Mouse (Mus musculus): ENCODE data around the gene Piga. TPM values are rescaled to one million over a fixed set of nuclear protein-coding genes. Genes with fewer than 3 reads are reported as not detected.

The Piga gene
- total and polyA plus RNA-seq, 3 experiments: 9.2 to 17.8 (median 14.7) TPM

- no peak for TF ChIP-seq IRF4 (IDR thresholded peaks at IDR 0.05; ENCODE audit: low read depth, low read length)
- no peak for TF ChIP-seq SIN3A (IDR thresholded peaks at IDR 0.05; ENCODE audit: low read length)
- no peak for TF ChIP-seq ETS1 (conservative IDR thresholded peaks at IDR 0.05; ENCODE audit: low read depth, low read length)
- TF ChIP-seq RCOR1 (conservative IDR thresholded peaks at IDR 0.05; ENCODE audit: low read depth, low read length): no peak
- no peak for TF ChIP-seq TBP (conservative IDR thresholded peaks at IDR 0.05; ENCODE audit: low read depth, low read length)
- TF ChIP-seq TCF12 (IDR thresholded peaks at IDR 0.05; ENCODE audit: low read depth, low read length): no peak
- no peak for TF ChIP-seq POLR2A (IDR thresholded peaks at IDR 0.05; ENCODE audit: low read depth, low read length)
- no peak for TF ChIP-seq MAFK (IDR thresholded peaks at IDR 0.05; ENCODE audit: insufficient replicate concordance, low read length)
- no peak for TF ChIP-seq PAX5 (IDR thresholded peaks at IDR 0.05; ENCODE audit: low read length)
- no peak for TF ChIP-seq SMC3 (IDR thresholded peaks at IDR 0.05; ENCODE audit: low read depth, low read length)
- TF ChIP-seq UBTF (IDR thresholded peaks at IDR 0.05; ENCODE audit: low read depth, low read length): no peak
- TF ChIP-seq ZKSCAN1 (IDR thresholded peaks at IDR 0.05; ENCODE audit: borderline replicate concordance, low read depth, low read length): no peak
- TF ChIP-seq KAT2A (IDR thresholded peaks at IDR 0.05; ENCODE audit: insufficient replicate concordance, low read length): no peak
- TF ChIP-seq CTCF (conservative IDR thresholded peaks at IDR 0.05 in 1 of 2, IDR thresholded peaks at IDR 0.05 in 1 of 2; ENCODE audit: low read depth in 2 of 2, low read length in 2 of 2): no peak
- TF ChIP-seq EP300 (IDR thresholded peaks at IDR 0.05; ENCODE audit: low read length): no peak
- H3K4me2 ChIP-seq (ENCODE audit: insufficient read depth, low read depth, poor library complexity, severe bottlenecking): no peak overlapping the region
- dilution Hi-C loops (cut with MboI; ENCODE audit: extremely low pct_ligation_motif_present, extremely low pct_unique_long_range_greater_than_20kb, low sequenced_read_pairs): no loop called here
These were observed 21.7 kb downstream of the Piga start for GRCm38 (mm10) chrX:164441306-164441705.

GRCm38 (mm10) chrX:164445601-164446000, 26.0 kb downstream of the Piga start:
- no peaks in the 10 kb centered on the region for H3K36me3 ChIP-seq (replicated peaks in 1 of 2; ENCODE audit: control insufficient read depth in 1 of 2, insufficient read depth in 1 of 2, low read length in 1 of 2)
- DNase-seq (ENCODE audit: extremely low read depth): no peak
- no peak overlapping the region for H3K4me3 ChIP-seq (replicated peaks in 1 of 3; ENCODE audit: low read depth in 2 of 3, low read length in 2 of 3, poor library complexity in 1 of 3)
- H3K9me3 ChIP-seq (replicated peaks; ENCODE audit: low read length): no peaks in the 10 kb centered on the region
- no peaks in the 10 kb centered on the region for H3K79me2 ChIP-seq (replicated peaks; ENCODE audit: control insufficient read depth, extremely low read depth, insufficient read depth, poor library complexity, severe bottlenecking)
- in situ Hi-C loops (cut with MboI; ENCODE audit: low pct_ligation_motif_present, low pct_unique_long_range_greater_than_20kb, low sequenced_read_pairs) (no loop called here), dilution Hi-C loops (cut with MboI; ENCODE audit: extremely low pct_ligation_motif_present, extremely low pct_unique_long_range_greater_than_20kb, low sequenced_read_pairs) (no loop called here)
- H3K27ac ChIP-seq (ENCODE audit: insufficient read depth, low read depth): no peak overlapping the region
- H3K4me2 ChIP-seq (ENCODE audit: insufficient read depth, low read depth, poor library complexity, severe bottlenecking): no peak overlapping the region
- no peak overlapping the region for H3K9ac ChIP-seq (ENCODE audit: insufficient read depth, low read depth)
- TF ChIP-seq UBTF (IDR thresholded peaks at IDR 0.05; ENCODE audit: low read depth, low read length) (no peak), TBP (conservative IDR thresholded peaks at IDR 0.05; ENCODE audit: low read depth, low read length) (no peak), NELFE (IDR thresholded peaks at IDR 0.05; ENCODE audit: low read depth, low read length) (no peak), JUN (IDR thresholded peaks at IDR 0.05; ENCODE audit: insufficient read depth, low read depth, low read length) (no peak), MXI1 (IDR thresholded peaks at IDR 0.05; ENCODE audit: low read depth, low read length) (no peak), PAX5 (IDR thresholded peaks at IDR 0.05; ENCODE audit: low read length) (no peak), MAFK (IDR thresholded peaks at IDR 0.05; ENCODE audit: insufficient replicate concordance, low read length) (no peak), SMC3 (IDR thresholded peaks at IDR 0.05; ENCODE audit: low read depth, low read length) (no peak), NRF1 (IDR thresholded peaks at IDR 0.05; ENCODE audit: low read depth, low read length) (no peak), USF2 (conservative IDR thresholded peaks at IDR 0.05; ENCODE audit: low read depth, low read length) (no peak), TCF12 (IDR thresholded peaks at IDR 0.05; ENCODE audit: low read depth, low read length) (no peak), HCFC1 (IDR thresholded peaks at IDR 0.05; ENCODE audit: low read depth, low read length) (no peak), POLR2AphosphoS2 (IDR thresholded peaks at IDR 0.05; ENCODE audit: low read depth, low read length) (no peak), USF1 (IDR thresholded peaks at IDR 0.05; ENCODE audit: low read depth, low read length) (no peak), CHD2 (IDR thresholded peaks at IDR 0.05; ENCODE audit: low read length) (no peak)
- no peaks in the 10 kb centered on the region for H3K27me3 ChIP-seq (replicated peaks)
- no peaks in the 10 kb centered on the region for H3K4me1 ChIP-seq (ENCODE audit: control insufficient read depth in 1 of 2, insufficient read depth in 2 of 2)

More at GRCm38 (mm10) chrX:164441306-164441705, 21.7 kb downstream of the Piga start:
- H3K9me3 ChIP-seq (replicated peaks; ENCODE audit: low read length): no peaks in the 10 kb centered on the region
- no peak overlapping the region for H3K27ac ChIP-seq (ENCODE audit: insufficient read depth, low read depth)
- no peaks in the 10 kb centered on the region for H3K36me3 ChIP-seq (replicated peaks in 1 of 2; ENCODE audit: control insufficient read depth in 1 of 2, insufficient read depth in 1 of 2, low read length in 1 of 2)
- H3K4me1 ChIP-seq (ENCODE audit: control insufficient read depth in 1 of 2, insufficient read depth in 2 of 2): no peaks in the 10 kb centered on the region
- in situ Hi-C loops (cut with MboI; ENCODE audit: low pct_ligation_motif_present, low pct_unique_long_range_greater_than_20kb, low sequenced_read_pairs): no loop called here
- H3K79me2 ChIP-seq (replicated peaks; ENCODE audit: control insufficient read depth, extremely low read depth, insufficient read depth, poor library complexity, severe bottlenecking): no peaks in the 10 kb centered on the region
- no peaks in the 10 kb centered on the region for H3K27me3 ChIP-seq (replicated peaks)
- H3K9ac ChIP-seq (ENCODE audit: insufficient read depth, low read depth): no peak overlapping the region
- DNase-seq (ENCODE audit: extremely low read depth): no peak
- H3K4me3 ChIP-seq (replicated peaks in 1 of 3; ENCODE audit: low read depth in 2 of 3, low read length in 2 of 3, poor library complexity in 1 of 3): no peak overlapping the region

All from CH12.LX (cell line).